Mouse (Mus musculus): ENCODE measurements around the gene Igsf11.

DNA sequence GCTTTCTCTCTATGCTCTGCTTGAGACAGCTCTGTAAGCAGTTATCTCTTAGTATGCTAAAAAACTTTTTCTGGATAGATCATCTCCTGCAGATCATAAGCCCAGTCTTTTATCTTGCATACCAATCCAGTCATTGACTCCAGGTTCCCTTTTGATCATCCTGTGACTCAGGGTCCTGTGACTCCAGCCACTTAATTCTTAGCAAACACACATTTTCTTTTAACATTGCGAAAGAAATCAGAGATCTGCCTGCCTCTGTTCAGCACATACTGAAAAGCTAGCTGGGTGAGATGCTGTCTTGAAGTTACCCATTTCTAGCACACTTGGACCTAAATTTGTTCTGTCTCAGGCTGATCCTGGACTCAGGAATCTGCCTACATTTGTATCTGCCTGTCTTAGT is 7.6 kb downstream of the Igsf11 start:
- TF ChIP-seq CTCF (IDR thresholded peaks at IDR 0.05; ENCODE audit: low read depth) (no peak), EP300 (optimal IDR thresholded peaks at IDR 0.05) (no peak)
